Mouse (Mus musculus) layer of hippocampus, adult 18-20 months (tissue): Measurements from ENCODE around the gene Rnf43. TPM values are rescaled to one million over a fixed set of nuclear protein-coding genes. Genes with fewer than 3 reads are reported as not detected.

Experiments
- DNase-seq, 2 experiments: peaks; one replicate each; pipeline ENCODE4 v3.0.0; 2022; ENCODE audit warnings: low spot score in 2 of 2
- total RNA-seq, 2 experiments: library from RNA; stranded (reverse); gene quantifications; 2 replicates each; pipeline ENCODE4 v1.2.3; 2021

Gene Rnf43
- total RNA-seq, 2 experiments from 2014 or later = 2.5 to 3.1 TPM

GRCm38 (mm10) chr11:87675606-87676005 lies 13.1 kb downstream of the Rnf43 start:
- DNase-seq = no peak

GRCm38 (mm10) chr11:87677756-87678155 lies 15.2 kb downstream of the Rnf43 start:
- DNase-seq = no peak

GRCm38 (mm10) chr11:87678545-87678944 lies 16.0 kb downstream of the Rnf43 start:
- DNase-seq = no peak

- DNase-seq = no peak
These were observed 16.5 kb downstream of the Rnf43 start for GRCm38 (mm10) chr11:87678976-87679375.

GRCm38 (mm10) chr11:87680786-87681185 lies 18.3 kb downstream of the Rnf43 start:
- DNase-seq = no peak

GRCm38 (mm10) chr11:87682096-87682495 lies 19.6 kb downstream of the Rnf43 start:
- no peak for DNase-seq

- no peak for DNase-seq
These were observed 20.5 kb downstream of the Rnf43 start for GRCm38 (mm10) chr11:87682838-87683571.

GRCm38 (mm10) chr11:87686407-87686806 lies 23.9 kb downstream of the Rnf43 start:
- DNase-seq = no peak

- no peak for DNase-seq
These were observed 25.0 kb downstream of the Rnf43 start for GRCm38 (mm10) chr11:87687246-87688225.

- no peak for DNase-seq
These were observed 26.1 kb downstream of the Rnf43 start for GRCm38 (mm10) chr11:87688478-87689203.

GRCm38 (mm10) chr11:87689402-87689808 lies 26.9 kb downstream of the Rnf43 start:
- peak in 1 of 2 experiments; percentile 4 for DNase-seq

- DNase-seq = no peak
These were observed 27.7 kb downstream of the Rnf43 start for GRCm38 (mm10) chr11:87690054-87690740.

- DNase-seq = no peak
These were observed 34.7 kb downstream of the Rnf43 start for GRCm38 (mm10) chr11:87697131-87697682.

- DNase-seq = no peak
These were observed 35.6 kb downstream of the Rnf43 start for GRCm38 (mm10) chr11:87698126-87698525.

GRCm38 (mm10) chr11:87701108-87701507 lies 38.6 kb downstream of the Rnf43 start:
- DNase-seq = no peak

GRCm38 (mm10) chr11:87701877-87702620 lies 39.5 kb downstream of the Rnf43 start:
- no peak for DNase-seq

- DNase-seq = no peak
These were observed 41.1 kb downstream of the Rnf43 start for GRCm38 (mm10) chr11:87703654-87704053.

- no peak for DNase-seq
These were observed 41.8 kb downstream of the Rnf43 start for GRCm38 (mm10) chr11:87704289-87704688.

- DNase-seq = no peak
These were observed 45.0 kb downstream of the Rnf43 start for GRCm38 (mm10) chr11:87707570-87707969.

- peak in 1 of 2 experiments; percentile 6 for DNase-seq
These were observed 46.5 kb downstream of the Rnf43 start for GRCm38 (mm10) chr11:87708979-87709378.
